Mouse (Mus musculus): ENCODE results near the gene Ccdc148.

GRCm38 (mm10) chr2:59193117-59193516, 32.6 kb upstream of the Ccdc148 start:
- TF ChIP-seq EP300 (IDR thresholded peaks at IDR 0.05; ENCODE audit: low read depth) (no peak), CTCF (IDR thresholded peaks at IDR 0.05; ENCODE audit: low read depth) (no peak)

Data from liver, postnatal 0 days (tissue).